Mouse (Mus musculus) bone marrow macrophage, adult 2 months (primary cell): Measurements from ENCODE around the gene Dis3l.

Experiments used
- CTCF ChIP-seq: IDR thresholded peaks from 2 replicates; pipeline ENCODE4 v1.5.1; 2012; ENCODE audit warnings: low read depth, mild to moderate bottlenecking, low read length, moderate library complexity
- POLR2A ChIP-seq: IDR thresholded peaks from 2 replicates; pipeline ENCODE4 v1.6.1; 2012; ENCODE audit warnings: mild to moderate bottlenecking, low read depth, low read length, borderline replicate concordance

DNA sequence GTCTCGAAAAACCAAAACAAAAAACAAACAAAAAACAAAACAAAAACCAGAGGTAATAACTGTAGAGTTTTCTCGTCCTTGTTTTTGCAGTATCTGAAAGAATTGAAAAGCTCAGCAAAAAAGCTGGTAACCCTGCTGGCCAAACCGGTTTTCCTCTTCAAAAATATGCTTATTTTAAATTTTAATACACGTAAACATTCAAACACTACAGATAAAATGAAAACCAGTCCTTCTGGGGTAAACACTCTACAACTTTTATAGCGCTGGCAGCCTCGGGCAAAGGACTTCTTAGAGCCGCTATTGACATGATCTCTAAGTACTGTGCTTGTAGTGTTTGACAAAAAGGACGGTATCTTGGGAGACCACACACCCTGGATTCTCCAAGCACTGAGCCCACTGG is 583 bp upstream of the Dis3l start:
- TF ChIP-seq CTCF (no peak), POLR2A (no peak)
